Mouse (Mus musculus) heart, postnatal 0 days (tissue): ENCODE measurements at regions not wholly inside any gene's neighbourhood (a gene's known extent, or its start where the extent isn't known, plus 50 kb on each side); places are given as distances from the start of the nearest gene placed in this dataset.

Experiments used
- ATAC-seq: fragments of 200-750 bp; cut with Nextera tagmentation; 2 replicates; pipeline ENCODE4 v1.8.0; 2017; ENCODE audit warnings: low read depth, moderate number of reproducible peaks, moderate library complexity; ENCODE audit not compliant: insufficient read depth
- DNase-seq: peaks from one replicate; pipeline ENCODE4 v3.0.0-alpha.2; 2016; ENCODE audit warnings: low spot score
- H3K27ac ChIP-seq: fragments of 300-500 bp; sonication (generic); 2 replicates; pipeline ENCODE4 v1.5.1; 2014; ENCODE audit warnings: low read depth, mild to moderate bottlenecking
- H3K27me3 ChIP-seq: fragments of 300-500 bp; sonication (generic); 2 replicates; pipeline ENCODE4 v1.6.1; 2014; ENCODE audit warnings: low read length, mixed read lengths; ENCODE audit not compliant: control insufficient read depth, insufficient read depth
- H3K36me3 ChIP-seq: fragments of 300-500 bp; sonication (generic); replicated peaks from 2 replicates; pipeline ENCODE4 v1.6.1; 2014; ENCODE audit warnings: low read length, mixed read lengths; ENCODE audit not compliant: control insufficient read depth, insufficient read depth
- H3K4me1 ChIP-seq: fragments of 300-500 bp; sonication (generic); 2 replicates; pipeline ENCODE4 v1.6.1; 2014; ENCODE audit warnings: antibody characterized with exemption; ENCODE audit not compliant: control insufficient read depth, insufficient read depth
- H3K4me2 ChIP-seq: fragments of 300-500 bp; sonication (generic); 2 replicates; pipeline ENCODE4 v1.6.1; 2014; ENCODE audit warnings: low read depth, mild to moderate bottlenecking, low read length, moderate library complexity
- H3K4me3 ChIP-seq: fragments of 300-500 bp; sonication (generic); 2 replicates; pipeline ENCODE4 v1.5.1; 2014; ENCODE audit warnings: low read depth, low read length
- H3K9ac ChIP-seq: fragments of 300-500 bp; sonication (generic); replicated peaks from 2 replicates; pipeline ENCODE4 v1.6.1; 2014; ENCODE audit warnings: low read depth, low read length, mixed read lengths
- H3K9me3 ChIP-seq: fragments of 300-500 bp; sonication (generic); replicated peaks from 2 replicates; pipeline ENCODE4 v1.6.1; 2016; ENCODE audit warnings: low read length; ENCODE audit not compliant: control insufficient read depth
- CTCF ChIP-seq: IDR thresholded peaks from 2 replicates; pipeline ENCODE4 v1.5.1; 2016; ENCODE audit warnings: antibody characterized with exemption, control low read depth, low read depth
- EP300 ChIP-seq: IDR thresholded peaks from 2 replicates; pipeline ENCODE4 v1.6.1; 2016; ENCODE audit warnings: antibody characterized with exemption, low read depth
- WGBS: fragments of 180-500 bp; shearing (Covaris S2); extraction: QIAGEN DNeasy Blood & Tissue Kit; methylation state at CpG from one replicate; pipeline ENCODE4 v1.1.7; 2014; 5-methylcytosine and 5-hydroxymethylcytosine counted together

- DNase-seq (no peak), ATAC-seq (no peak)
- no peaks in the 10 kb centered on the region for H3K36me3 ChIP-seq
- no peaks in the 10 kb centered on the region for H3K9me3 ChIP-seq
- no peak overlapping the region for H3K27ac ChIP-seq
- H3K4me2 ChIP-seq = no peak overlapping the region
- no peak overlapping the region for H3K4me3 ChIP-seq
- no peak overlapping the region for H3K9ac ChIP-seq
- H3K27me3 ChIP-seq = no peaks in the 10 kb centered on the region
- 0 out of 2 replicates have a peak, but pooled peaks cover 6% of the 10 kb centered on the region for H3K4me1 ChIP-seq
- TF ChIP-seq EP300 = no peak
- TF ChIP-seq CTCF = no peak
- 62% methylated on average over 6 of the region's 6 CpGs for WGBS
Measured at GRCm38 (mm10) chr1:57609307-57609706, 164.7 kb upstream of the Spats2l start.

- Histone ChIP-seq H3K9me3 (no peaks in the 10 kb centered on the region), H3K4me2 (no peak overlapping the region), H3K4me3 (no peak overlapping the region), H3K4me1 (0 out of 2 replicates have a peak, but pooled peaks cover 6% of the 10 kb centered on the region), H3K27ac (no peak overlapping the region), H3K36me3 (no peaks in the 10 kb centered on the region), H3K9ac (no peak overlapping the region), H3K27me3 (no peaks in the 10 kb centered on the region)
- ATAC-seq (no peak), DNase-seq (no peak)
- TF ChIP-seq CTCF (no peak), EP300 (no peak)
- WGBS = 78% methylated on average over 4 of the region's 4 CpGs
Measured at GRCm38 (mm10) chr1:57612171-57612570, 161.8 kb upstream of the Spats2l start.

GRCm38 (mm10) chr1:57612931-57613804, 160.8 kb upstream of the Spats2l start:
- no peak for DNase-seq
- no peak overlapping the region for H3K27ac ChIP-seq
- TF ChIP-seq CTCF = no peak
- TF ChIP-seq EP300 = no peak
- 0 out of 2 replicates have a peak, but pooled peaks cover 6% of the 10 kb centered on the region for H3K4me1 ChIP-seq
- H3K36me3 ChIP-seq = no peaks in the 10 kb centered on the region
- ATAC-seq = peak; percentile 42
- WGBS = 25% methylated on average over 17 of the region's 17 CpGs
- no peak overlapping the region; the same call in 1 of the 2 replicates for H3K9ac ChIP-seq
- H3K4me3 ChIP-seq = peak overlapping the region; percentile 25; the same call in 1 of the 2 replicates
- H3K4me2 ChIP-seq = peak overlapping the region; percentile 58
- no peaks in the 10 kb centered on the region for H3K9me3 ChIP-seq
- H3K27me3 ChIP-seq = no peaks in the 10 kb centered on the region

GRCm38 (mm10) chr1:57615155-57615554, 158.8 kb upstream of the Spats2l start:
- H3K4me1 ChIP-seq = 0 out of 2 replicates have a peak, but pooled peaks cover 6% of the 10 kb centered on the region
- no peak overlapping the region for H3K4me2 ChIP-seq
- H3K27ac ChIP-seq = 0 out of 2 replicates have a peak overlapping the region, but pooled peaks have one; percentile 2
- H3K9ac ChIP-seq = no peak overlapping the region
- H3K27me3 ChIP-seq = no peaks in the 10 kb centered on the region
- TF ChIP-seq CTCF = no peak
- TF ChIP-seq EP300 = no peak
- H3K4me3 ChIP-seq = no peak overlapping the region
- no peaks in the 10 kb centered on the region for H3K36me3 ChIP-seq
- no peaks in the 10 kb centered on the region for H3K9me3 ChIP-seq
- peak; percentile 73; the same call in 1 of the 2 replicates for ATAC-seq
- DNase-seq = peak; percentile 18

GRCm38 (mm10) chr1:57617316-57617715, 156.6 kb upstream of the Spats2l start:
- H3K9ac ChIP-seq = no peak overlapping the region
- 72% methylated on average over 3 of the region's 3 CpGs for WGBS

More at GRCm38 (mm10) chr1:57617316-57617715, 156.6 kb upstream of the Spats2l start:
- H3K4me2 ChIP-seq = no peak overlapping the region
- no peaks in the 10 kb centered on the region for H3K27me3 ChIP-seq
- ATAC-seq (no peak), DNase-seq (no peak)
- no peak overlapping the region for H3K27ac ChIP-seq
- H3K4me1 ChIP-seq = 0 out of 2 replicates have a peak, but pooled peaks cover 6% of the 10 kb centered on the region
- no peak overlapping the region for H3K4me3 ChIP-seq
- no peaks in the 10 kb centered on the region for H3K9me3 ChIP-seq
- H3K36me3 ChIP-seq = no peaks in the 10 kb centered on the region
- no peak for TF ChIP-seq EP300
